Mouse (Mus musculus) activated CD4-positive, CD25-positive, alpha-beta regulatory T cell (primary cell): Measurements from ENCODE around the gene Mrgprb4. TPM values are rescaled to one million over a fixed set of nuclear protein-coding genes. Genes with fewer than 3 reads are reported as not detected.

Source experiments
- polyA plus RNA-seq, 2 experiments: library from polyadenylated mRNA; unstranded; fragments of 100-300 nt; shearing (Covaris generic); gene quantifications; one replicate each; pipeline ENCODE4 v1.2.1; 2017

Mrgprb4 gene
- not detected for polyA plus RNA-seq

GRCm38 (mm10) chr7:48199188-48199587, at the start of gene Mrgprb4:
TSS of gene Mrgprb4 (minus strand) at chr7:48199288.

DNA sequence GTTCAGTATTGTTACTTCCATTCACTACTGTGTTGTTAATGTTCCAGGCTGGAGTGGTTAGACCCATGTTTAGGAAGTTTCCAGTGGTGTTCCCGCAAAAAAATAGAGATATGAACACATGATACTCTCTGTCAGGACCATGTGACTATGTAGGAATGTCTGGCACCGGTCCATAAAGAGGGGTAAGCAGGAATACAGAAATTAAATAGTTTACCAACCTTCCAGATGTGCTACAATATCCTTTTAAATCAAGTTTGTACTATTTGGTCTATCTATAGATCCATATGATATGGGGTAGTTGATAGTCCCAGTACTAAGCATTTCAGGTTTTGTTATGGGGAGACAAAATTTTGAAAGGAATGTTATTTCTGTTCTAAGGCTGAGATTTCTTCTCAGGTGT, 30.2 kb downstream of the Mrgprb4 start, which contains the start of gene Mrgprb5:
Mrgprb5 (minus strand) TSS at position 101 of the 400 bp plus-strand sequence.

Other genes starting within 250 kb of the Mrgprb4 start
- not detected for gene Mrgpra4, start 217.2 kb downstream of the Mrgprb4 start, polyA plus RNA-seq
- gene Mrgprx1, start 171.7 kb downstream of the Mrgprb4 start, polyA plus RNA-seq, result not detected
- not detected for gene Mrgprb5, start 30.3 kb downstream of the Mrgprb4 start, polyA plus RNA-seq
- gene Mrgprb8, start 189.2 kb upstream of the Mrgprb4 start, polyA plus RNA-seq, result not detected